ENCODE assay signal across 8 mouse cellular contexts in the genomic region with DNA sequence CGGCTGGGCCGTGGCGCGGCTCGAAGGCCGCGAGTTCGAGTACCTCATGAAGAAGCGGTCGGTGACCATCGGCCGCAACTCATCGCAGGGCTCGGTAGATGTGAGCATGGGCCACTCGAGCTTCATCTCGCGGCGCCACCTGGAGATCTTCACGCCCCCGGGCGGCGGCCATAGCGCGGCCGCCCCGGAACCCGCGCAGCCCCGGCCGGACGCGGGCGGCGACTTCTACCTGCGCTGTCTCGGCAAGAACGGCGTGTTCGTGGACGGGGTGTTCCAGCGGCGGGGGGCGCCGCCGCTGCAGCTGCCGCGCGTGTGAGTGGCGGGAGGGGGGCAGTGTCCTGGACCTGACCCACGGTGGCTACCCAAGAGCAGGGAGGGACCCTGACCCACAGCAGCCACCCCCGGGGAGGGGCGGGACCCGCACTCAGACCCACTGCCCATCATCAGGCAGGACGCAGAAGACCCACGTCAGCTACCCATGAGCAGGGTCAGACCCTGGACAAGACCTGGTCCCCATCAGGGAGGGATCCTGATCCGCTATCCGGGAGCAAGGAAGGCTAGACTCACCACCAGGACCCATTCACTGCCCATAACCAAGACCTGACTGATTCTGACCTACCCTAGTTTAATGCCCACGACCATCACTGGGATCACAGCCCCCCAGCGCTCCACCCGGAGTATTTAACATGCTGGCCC. TPM values are rescaled to one million over a fixed set of nuclear protein-coding genes. Genes with fewer than 3 reads are reported as not detected.
DNase-seq lines count a peak whose midpoint lies in the region; ATAC-seq lines count a peak whose summit lies in the region.

No protein-coding gene starts in this region.

- H3K9ac ChIP-seq in embryonic facial prominence, embryonic 11.5 days (replicated peaks; ENCODE audit: low read length), result peak overlapping the region; percentile 96
- H3K9ac ChIP-seq in heart, embryonic 11.5 days (ENCODE audit: low read depth, low read length), result peak overlapping the region; percentile 96
- peak overlapping the region; percentile 96 for H3K9ac ChIP-seq in lung, embryonic 16.5 days (ENCODE audit: low read length)
- H3K9ac ChIP-seq in neural tube, embryonic 15.5 days (replicated peaks), result peak overlapping the region; percentile 97

- H3K4me2 ChIP-seq in embryonic facial prominence, embryonic 11.5 days (ENCODE audit: low read depth, low read length), result peak overlapping the region; percentile 90
- H3K4me2 ChIP-seq in heart, embryonic 11.5 days, result peak overlapping the region; percentile 95
- H3K4me2 ChIP-seq in lung, embryonic 16.5 days (ENCODE audit: low read depth, low read length), result peak overlapping the region; percentile 93
- peak overlapping the region; percentile 80 for H3K4me2 ChIP-seq in neural tube, embryonic 15.5 days

- H3K27me3 ChIP-seq in embryonic facial prominence, embryonic 11.5 days (ENCODE audit: control insufficient read depth, insufficient read depth, low read length), result no peaks in the 10 kb centered on the region
- no peaks in the 10 kb centered on the region for H3K27me3 ChIP-seq in heart, embryonic 11.5 days (ENCODE audit: control insufficient read depth, insufficient read depth, low read length)
- H3K27me3 ChIP-seq in lung, embryonic 16.5 days (ENCODE audit: control insufficient read depth, insufficient read depth, low read depth, low read length), result no peaks in the 10 kb centered on the region
- no peaks in the 10 kb centered on the region for H3K27me3 ChIP-seq in neural tube, embryonic 15.5 days (replicated peaks)

- no peaks in the 10 kb centered on the region for H3K4me1 ChIP-seq in embryonic facial prominence, embryonic 11.5 days (ENCODE audit: control insufficient read depth, insufficient read depth, low read length)
- peaks cover 7% of the 10 kb centered on the region; the same call in 1 of the 2 replicates for H3K4me1 ChIP-seq in heart, embryonic 11.5 days (ENCODE audit: control insufficient read depth, insufficient read depth, low read length)
- peaks cover 10% of the 10 kb centered on the region for H3K4me1 ChIP-seq in lung, embryonic 16.5 days (replicated peaks; ENCODE audit: control insufficient read depth, insufficient read depth, low read length)
- H3K4me1 ChIP-seq in neural tube, embryonic 15.5 days, result peaks cover 43% of the 10 kb centered on the region

- 2% methylated on average over 50 of the region's 60 CpGs for WGBS in embryonic facial prominence, embryonic 11.5 days
- WGBS in heart, embryonic 11.5 days (ENCODE audit: insufficient replicate concordance), result under 1% methylated on average over 59 of the region's 60 CpGs
- 0% methylated on average over 59 of the region's 60 CpGs for WGBS in lung, embryonic 16.5 days
- WGBS in neural tube, embryonic 15.5 days, result under 1% methylated on average over 55 of the region's 60 CpGs

- H3K9me3 ChIP-seq in embryonic facial prominence, embryonic 11.5 days (replicated peaks; ENCODE audit: control insufficient read depth, low read length), result no peaks in the 10 kb centered on the region
- no peaks in the 10 kb centered on the region for H3K9me3 ChIP-seq in heart, embryonic 11.5 days (replicated peaks; ENCODE audit: control insufficient read depth, low read length)
- H3K9me3 ChIP-seq in lung, embryonic 16.5 days (ENCODE audit: control insufficient read depth, low read length), result no peaks in the 10 kb centered on the region
- H3K9me3 ChIP-seq in neural tube, embryonic 15.5 days (replicated peaks), result no peaks in the 10 kb centered on the region

- DNase-seq in 3134 (ENCODE audit: extremely low read depth, insufficient read length, low spot score), result peak; percentile 63
- DNase-seq in adrenal gland, adult 2 months, result peak; percentile 46
- DNase-seq in embryonic facial prominence, embryonic 11.5 days (ENCODE audit: low spot score), result peak; percentile 37
- DNase-seq in kidney, postnatal 14 days, result peak; percentile 40
- peak; percentile 24 to 37 for DNase-seq in thymus, postnatal 10 days (ENCODE audit: low spot score in 2 of 2)

- H3K27ac ChIP-seq in embryonic facial prominence, embryonic 11.5 days (replicated peaks; ENCODE audit: low read depth, low read length), result peak overlapping the region; percentile 3; the same call in 1 of the 2 replicates
- H3K27ac ChIP-seq in heart, embryonic 11.5 days (ENCODE audit: low read depth, low read length), result peak overlapping the region; percentile 65; the same call in 1 of the 2 replicates
- peak overlapping the region; percentile 55 for H3K27ac ChIP-seq in lung, embryonic 16.5 days (ENCODE audit: low read length)
- peak overlapping the region; percentile 96 for H3K27ac ChIP-seq in neural tube, embryonic 15.5 days (replicated peaks)

- no peaks in the 10 kb centered on the region; the same call in 1 of the 2 replicates for H3K36me3 ChIP-seq in embryonic facial prominence, embryonic 11.5 days (replicated peaks; ENCODE audit: control insufficient read depth, insufficient read depth, low read depth, low read length)
- peaks cover 11% of the 10 kb centered on the region for H3K36me3 ChIP-seq in heart, embryonic 11.5 days (ENCODE audit: control insufficient read depth, insufficient read depth, low read length)
- H3K36me3 ChIP-seq in lung, embryonic 16.5 days (ENCODE audit: control insufficient read depth, insufficient read depth, low read length), result peaks cover 8% of the 10 kb centered on the region
- peaks cover 28% of the 10 kb centered on the region for H3K36me3 ChIP-seq in neural tube, embryonic 15.5 days

- ATAC-seq in embryonic facial prominence, embryonic 11.5 days (replicated peaks; ENCODE audit: insufficient number of reproducible peaks, low FRiP score, low TSS enrichment, low read depth), result 0 out of 2 replicates have a peak, but pooled peaks have one; percentile 2
- ATAC-seq in heart, embryonic 11.5 days (replicated peaks; ENCODE audit: insufficient number of reproducible peaks, low FRiP score, low TSS enrichment), result peak; percentile 52
- peak; percentile 29 for ATAC-seq in lung, embryonic 16.5 days (ENCODE audit: low read depth)
- ATAC-seq in neural tube, embryonic 15.5 days (ENCODE audit: low FRiP score), result peak; percentile 15; the same call in 1 of the 2 replicates

- peak overlapping the region; percentile 99 for H3K4me3 ChIP-seq in embryonic facial prominence, embryonic 11.5 days (ENCODE audit: low read depth, low read length)
- H3K4me3 ChIP-seq in heart, embryonic 11.5 days (ENCODE audit: low read depth, low read length), result peak overlapping the region; percentile 94
- peak overlapping the region; percentile 94 for H3K4me3 ChIP-seq in lung, embryonic 16.5 days (ENCODE audit: low read length)
- peak overlapping the region; percentile 98 for H3K4me3 ChIP-seq in neural tube, embryonic 15.5 days (replicated peaks)

RNA-seq across cellular contexts. Expression of a gene that starts 0.6 kb away (rescaled TPM):
- 10 to 100 TPM; 35.2 to 43.1 TPM for total RNA-seq in adrenal gland, adult 2 months (2021)
- 44.9 and 78.0 TPM in 2 replicates for polyA plus RNA-seq in adrenal gland, adult 2 months (2012; rRNA removed)
- polyA plus RNA-seq in embryonic facial prominence, embryonic 11.5 days (2014; fragmentation: Nextera tagmentation; extraction: Ambion mirVana), result 13.4 and 18.1 TPM in 2 replicates
- polyA plus RNA-seq in heart, embryonic 11.5 days (2014; fragmentation: Nextera tagmentation; extraction: Ambion mirVana), result 8.4 and 8.6 TPM in 2 replicates
- polyA plus RNA-seq in lung, embryonic 16.5 days (2015; fragmentation: Nextera tagmentation; extraction: Ambion mirVana), result 6.2 and 6.5 TPM in 2 replicates
- 11.4 and 12.8 TPM in 2 replicates for polyA plus RNA-seq in neural tube, embryonic 15.5 days (2015; fragmentation: Nextera tagmentation; extraction: Ambion mirVana)

RNA-seq across cellular contexts. Expression of a gene that starts 23.3 kb away (rescaled TPM):
- total RNA-seq in adrenal gland, adult 2 months (2021), result 10 to 100 TPM; 14.4 to 22.8 TPM
- polyA plus RNA-seq in adrenal gland, adult 2 months (2012; rRNA removed), result 22.8 and 29.3 TPM in 2 replicates
- polyA plus RNA-seq in embryonic facial prominence, embryonic 11.5 days (2014; fragmentation: Nextera tagmentation; extraction: Ambion mirVana), result 62.2 and 66.4 TPM in 2 replicates
- 51.3 and 61.0 TPM in 2 replicates for polyA plus RNA-seq in heart, embryonic 11.5 days (2014; fragmentation: Nextera tagmentation; extraction: Ambion mirVana)
- polyA plus RNA-seq in lung, embryonic 16.5 days (2015; fragmentation: Nextera tagmentation; extraction: Ambion mirVana), result 53.6 and 55.8 TPM in 2 replicates
- polyA plus RNA-seq in neural tube, embryonic 15.5 days (2015; fragmentation: Nextera tagmentation; extraction: Ambion mirVana), result 85.9 and 99.1 TPM in 2 replicates

RNA-seq across cellular contexts. Expression of a gene that starts 31.2 kb away (rescaled TPM):
- total RNA-seq in adrenal gland, adult 2 months (2021), result 10 to 100 TPM; 20.4 to 21.9 TPM
- polyA plus RNA-seq in adrenal gland, adult 2 months (2012; rRNA removed), result 18.7 and 18.8 TPM in 2 replicates
- 30.2 and 38.1 TPM in 2 replicates for polyA plus RNA-seq in embryonic facial prominence, embryonic 11.5 days (2014; fragmentation: Nextera tagmentation; extraction: Ambion mirVana)
- 20.5 and 21.7 TPM in 2 replicates for polyA plus RNA-seq in heart, embryonic 11.5 days (2014; fragmentation: Nextera tagmentation; extraction: Ambion mirVana)
- 37.4 and 42.5 TPM in 2 replicates for polyA plus RNA-seq in lung, embryonic 16.5 days (2015; fragmentation: Nextera tagmentation; extraction: Ambion mirVana)
- 35.7 and 38.9 TPM in 2 replicates for polyA plus RNA-seq in neural tube, embryonic 15.5 days (2015; fragmentation: Nextera tagmentation; extraction: Ambion mirVana)

RNA-seq across cellular contexts. Expression of a gene that starts 55.8 kb away (rescaled TPM):
- 10 to 100 TPM; 27.9 to 28.5 TPM for total RNA-seq in adrenal gland, adult 2 months (2021)
- 33.7 and 37.7 TPM in 2 replicates for polyA plus RNA-seq in adrenal gland, adult 2 months (2012; rRNA removed)
- 16.0 and 19.0 TPM in 2 replicates for polyA plus RNA-seq in embryonic facial prominence, embryonic 11.5 days (2014; fragmentation: Nextera tagmentation; extraction: Ambion mirVana)
- 25.3 and 29.9 TPM in 2 replicates for polyA plus RNA-seq in heart, embryonic 11.5 days (2014; fragmentation: Nextera tagmentation; extraction: Ambion mirVana)
- 24.5 and 27.8 TPM in 2 replicates for polyA plus RNA-seq in lung, embryonic 16.5 days (2015; fragmentation: Nextera tagmentation; extraction: Ambion mirVana)
- 26.8 and 31.7 TPM in 2 replicates for polyA plus RNA-seq in neural tube, embryonic 15.5 days (2015; fragmentation: Nextera tagmentation; extraction: Ambion mirVana)

RNA-seq across cellular contexts. Expression of a gene that starts 56.1 kb away (rescaled TPM):
- total RNA-seq in adrenal gland, adult 2 months (2021), result 10 to 100 TPM in 1 of 2 experiments, 1 to 10 TPM in 1; 7.6 to 13.0 TPM
- polyA plus RNA-seq in adrenal gland, adult 2 months (2012; rRNA removed), result 18.5 and 21.7 TPM in 2 replicates
- 5.4 and 6.3 TPM in 2 replicates for polyA plus RNA-seq in embryonic facial prominence, embryonic 11.5 days (2014; fragmentation: Nextera tagmentation; extraction: Ambion mirVana)
- 6.2 and 7.9 TPM in 2 replicates for polyA plus RNA-seq in heart, embryonic 11.5 days (2014; fragmentation: Nextera tagmentation; extraction: Ambion mirVana)
- 7.1 and 8.9 TPM in 2 replicates for polyA plus RNA-seq in lung, embryonic 16.5 days (2015; fragmentation: Nextera tagmentation; extraction: Ambion mirVana)
- polyA plus RNA-seq in neural tube, embryonic 15.5 days (2015; fragmentation: Nextera tagmentation; extraction: Ambion mirVana), result 28.9 and 35.1 TPM in 2 replicates

Comparison
In these comparisons a context has a peak if more than half of its experiments do, and no peak if none do; other contexts are left out.
1. Peak in every context shown above with its lines: DNase-seq, ATAC-seq, H3K4me3 ChIP-seq and H3K27ac ChIP-seq.
2. ATAC-seq: peak in every context shown above with its lines; median percentile 52 in heart, embryonic 11.5 days; 29 in lung, embryonic 16.5 days; 15 in neural tube, embryonic 15.5 days; 2 in embryonic facial prominence, embryonic 11.5 days.
3. H3K27ac ChIP-seq: peak in every context shown above with its lines; median percentile 96 in neural tube, embryonic 15.5 days; 65 in heart, embryonic 11.5 days; 55 in lung, embryonic 16.5 days; 3 in embryonic facial prominence, embryonic 11.5 days.